Mouse (Mus musculus): ENCODE results near the gene Atrnl1.

DNA sequence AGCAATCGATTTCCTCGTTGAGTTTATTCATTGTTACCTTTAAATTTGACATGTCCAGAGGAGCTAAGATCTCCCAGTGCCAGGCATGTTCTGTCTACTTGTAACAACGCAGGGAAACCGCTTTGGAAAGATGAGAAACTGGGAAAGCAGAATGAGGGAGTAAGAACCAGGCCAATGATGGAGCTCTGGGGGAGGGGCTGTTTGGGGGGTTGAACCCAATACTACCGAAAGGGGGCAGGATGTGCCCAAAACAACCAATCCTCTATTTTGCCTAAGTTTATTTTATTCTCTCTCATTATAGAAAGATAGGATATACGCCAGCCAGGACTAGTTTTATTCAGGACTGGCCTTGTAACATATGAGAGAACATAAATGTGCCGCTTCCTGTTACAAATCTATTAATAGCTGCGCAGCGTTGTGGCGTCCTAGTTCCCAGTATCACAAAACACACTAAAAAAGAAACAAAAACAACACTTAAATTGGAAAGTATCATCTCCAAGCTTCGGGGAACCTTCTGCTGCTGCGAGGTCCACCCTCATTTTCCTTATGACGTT, 359.6 kb downstream of the Atrnl1 start:
- no peak for TF ChIP-seq CTCF (IDR thresholded peaks at IDR 0.05; ENCODE audit: control insufficient read depth, insufficient read depth, low read length)
- no peak for TF ChIP-seq POLR2A (IDR thresholded peaks at IDR 0.05; ENCODE audit: borderline replicate concordance, control insufficient read depth, low read depth, low read length)

Measured in bone marrow, adult 2 months (tissue).